Mouse (Mus musculus) myocyte (in vitro differentiated cells): ENCODE measurements around the gene Sh3rf1.

Source experiments
- CEBPB ChIP-seq: IDR thresholded peaks from 2 replicates; pipeline ENCODE4 v1.6.1; 2011; ENCODE audit warnings: mild to moderate bottlenecking, moderate library complexity; ENCODE audit not compliant: poor library complexity, insufficient read depth, severe bottlenecking
- E2F4 ChIP-seq: IDR thresholded peaks from one replicate; pipeline ENCODE4 v1.6.1; 2011; ENCODE audit warnings: mild to moderate bottlenecking, control low read depth, moderate library complexity; ENCODE audit not compliant: insufficient read depth
- MAX ChIP-seq: IDR thresholded peaks from one replicate; pipeline ENCODE4 v1.6.1; 2011; ENCODE audit warnings: low read depth, mild to moderate bottlenecking, control low read depth
- MYOD1 ChIP-seq, 3 experiments: IDR thresholded peaks; one replicate each; pipeline ENCODE4 v1.6.1; 2011; ENCODE audit warnings: control low read depth in 2 of 3, low read depth in 2 of 3, mild to moderate bottlenecking in 2 of 3, moderate library complexity in 1 of 3; ENCODE audit not compliant: insufficient read length in 2 of 3, control insufficient read depth in 1 of 3
- MYOG ChIP-seq, 3 experiments: IDR thresholded peaks; one replicate each; pipeline ENCODE4 v1.6.1; 2011; ENCODE audit warnings: control low read depth in 2 of 3, low read depth in 2 of 3, mild to moderate bottlenecking in 2 of 3; ENCODE audit not compliant: insufficient read length in 2 of 3, control insufficient read depth in 1 of 3, insufficient read depth in 1 of 3
- POLR2A ChIP-seq: IDR thresholded peaks from one replicate; pipeline ENCODE4 v1.6.1; 2011; ENCODE audit warnings: low read depth, mild to moderate bottlenecking, control low read depth, moderate library complexity; ENCODE audit not compliant: insufficient read length
- POLR2AphosphoS2 ChIP-seq: IDR thresholded peaks from one replicate; pipeline ENCODE4 v1.6.1; 2011; ENCODE audit warnings: low read depth, control low read depth; ENCODE audit not compliant: insufficient read length
- REST ChIP-seq: IDR thresholded peaks from one replicate; pipeline ENCODE4 v1.6.1; 2011; ENCODE audit warnings: mild to moderate bottlenecking, control low read depth, moderate library complexity; ENCODE audit not compliant: insufficient read depth, insufficient read length
- TCF12 ChIP-seq: IDR thresholded peaks from one replicate; pipeline ENCODE4 v1.6.1; 2011; ENCODE audit warnings: mild to moderate bottlenecking, control low read depth; ENCODE audit not compliant: poor library complexity, insufficient read depth, severe bottlenecking
- TCF3 ChIP-seq: IDR thresholded peaks from one replicate; pipeline ENCODE4 v1.6.1; 2011; ENCODE audit warnings: low read depth, control low read depth; ENCODE audit not compliant: insufficient read length
- USF1 ChIP-seq: IDR thresholded peaks from one replicate; pipeline ENCODE4 v1.6.1; 2011; ENCODE audit warnings: low read depth, mild to moderate bottlenecking, control low read depth, moderate library complexity

DNA sequence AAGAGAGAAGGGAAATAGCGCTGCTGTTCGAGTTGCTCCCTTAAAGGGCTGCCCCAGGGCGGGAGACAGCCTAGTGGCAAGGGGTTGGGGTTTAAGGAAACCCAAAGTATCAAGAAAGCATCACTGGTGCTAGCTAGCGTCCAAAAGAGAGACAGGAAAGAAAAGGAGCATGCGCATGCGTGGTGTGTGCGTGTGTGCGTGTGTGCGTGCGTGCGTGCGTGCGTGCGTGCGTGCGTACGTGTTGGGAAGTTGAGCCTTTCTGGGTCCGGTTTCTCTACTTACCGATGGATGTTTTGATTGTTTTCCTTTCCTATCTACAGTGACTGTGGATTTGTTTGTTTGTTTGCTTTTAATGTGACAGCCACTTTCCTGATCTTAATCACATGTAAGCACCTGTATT is 19.2 kb downstream of the Sh3rf1 start:
- no peak for TF ChIP-seq POLR2A
- no peak for TF ChIP-seq MYOD1 (IDR thresholded peaks at IDR 0.05; ENCODE audit: control insufficient read depth in 1 of 3, insufficient read length in 2 of 3, low read depth in 2 of 3)
- no peak for TF ChIP-seq MAX
- TF ChIP-seq USF1, result no peak
- TF ChIP-seq TCF3, result no peak
- no peak for TF ChIP-seq REST
- no peak for TF ChIP-seq TCF12
- TF ChIP-seq CEBPB, result no peak
- no peak for TF ChIP-seq E2F4
- TF ChIP-seq POLR2AphosphoS2, result no peak
- TF ChIP-seq MYOG (IDR thresholded peaks at IDR 0.05; ENCODE audit: control insufficient read depth in 1 of 3, insufficient read depth in 1 of 3, insufficient read length in 2 of 3, low read depth in 2 of 3), result no peak
